Mouse (Mus musculus) small intestine, adult 2 months (tissue): ENCODE measurements around the gene Tmem220. TPM values are rescaled to one million over a fixed set of nuclear protein-coding genes. Genes with fewer than 3 reads are reported as not detected.
A peak's percentile ranks its signal among the peaks of the same experiment; 100 is the strongest.
"Not testable (repeated sequence)": the region's sequence is repeated elsewhere in the genome, so short reads cannot be mapped to it uniquely, and the experiment has no call there.

Source experiments
- H3K27ac ChIP-seq: fragments of 200-500 bp; 2 replicates; pipeline ENCODE4 v1.5.1; 2012; ENCODE audit warnings: low read depth, low read length, control low read depth, inconsistent platforms; ENCODE audit not compliant: insufficient read depth
- H3K27me3 ChIP-seq: fragments of 200-500 bp; 2 replicates; pipeline ENCODE4 v1.6.1; 2012; ENCODE audit warnings: mild to moderate bottlenecking, moderate library complexity, low read length, inconsistent platforms; ENCODE audit not compliant: control insufficient read depth, insufficient read depth
- H3K36me3 ChIP-seq: fragments of 200-500 bp; 2 replicates; pipeline ENCODE4 v1.6.1; 2012; ENCODE audit warnings: mild to moderate bottlenecking, low read length, control low read depth, inconsistent platforms; ENCODE audit not compliant: control insufficient read depth, insufficient read depth
- H3K4me1 ChIP-seq: fragments of 200-500 bp; 2 replicates; pipeline ENCODE4 v1.6.1; 2012; ENCODE audit warnings: low read length, inconsistent platforms, mixed read lengths; ENCODE audit not compliant: control insufficient read depth, insufficient read depth, insufficient read length
- H3K4me3 ChIP-seq: fragments of 200-500 bp; 2 replicates; pipeline ENCODE4 v1.5.1; 2012; ENCODE audit warnings: low read depth, mild to moderate bottlenecking, control low read depth, inconsistent platforms, low read length, moderate library complexity
- CTCF ChIP-seq: fragments of 200-500 bp; IDR thresholded peaks from 2 replicates; pipeline ENCODE4 v1.5.1; 2012; ENCODE audit warnings: low read depth, mild to moderate bottlenecking, control low read depth, inconsistent platforms, low read length, moderate library complexity, mixed read lengths; ENCODE audit not compliant: insufficient replicate concordance, insufficient read length; ENCODE audit errors: extremely low read depth
- POLR2A ChIP-seq: fragments of 200-500 bp; IDR thresholded peaks from 2 replicates; pipeline ENCODE4 v1.6.1; 2012; ENCODE audit warnings: low read depth, mild to moderate bottlenecking, control low read depth, inconsistent platforms, low read length, moderate library complexity
- WGBS: fragments of 180-500 bp; shearing (Covaris S2); methylation state at CpG from one replicate; pipeline ENCODE4 v1.1.7; 2018; 5-methylcytosine and 5-hydroxymethylcytosine counted together
- polyA plus RNA-seq: library from polyadenylated mRNA; depleted of rRNA; stranded (reverse); fragments of >200 nt; gene quantifications from 2 replicates; pipeline ENCODE4 v1.2.3, GENCODE M21; 2012

Tmem220 gene
- polyA plus RNA-seq, 1 experiment = 3.6 TPM

DNA sequence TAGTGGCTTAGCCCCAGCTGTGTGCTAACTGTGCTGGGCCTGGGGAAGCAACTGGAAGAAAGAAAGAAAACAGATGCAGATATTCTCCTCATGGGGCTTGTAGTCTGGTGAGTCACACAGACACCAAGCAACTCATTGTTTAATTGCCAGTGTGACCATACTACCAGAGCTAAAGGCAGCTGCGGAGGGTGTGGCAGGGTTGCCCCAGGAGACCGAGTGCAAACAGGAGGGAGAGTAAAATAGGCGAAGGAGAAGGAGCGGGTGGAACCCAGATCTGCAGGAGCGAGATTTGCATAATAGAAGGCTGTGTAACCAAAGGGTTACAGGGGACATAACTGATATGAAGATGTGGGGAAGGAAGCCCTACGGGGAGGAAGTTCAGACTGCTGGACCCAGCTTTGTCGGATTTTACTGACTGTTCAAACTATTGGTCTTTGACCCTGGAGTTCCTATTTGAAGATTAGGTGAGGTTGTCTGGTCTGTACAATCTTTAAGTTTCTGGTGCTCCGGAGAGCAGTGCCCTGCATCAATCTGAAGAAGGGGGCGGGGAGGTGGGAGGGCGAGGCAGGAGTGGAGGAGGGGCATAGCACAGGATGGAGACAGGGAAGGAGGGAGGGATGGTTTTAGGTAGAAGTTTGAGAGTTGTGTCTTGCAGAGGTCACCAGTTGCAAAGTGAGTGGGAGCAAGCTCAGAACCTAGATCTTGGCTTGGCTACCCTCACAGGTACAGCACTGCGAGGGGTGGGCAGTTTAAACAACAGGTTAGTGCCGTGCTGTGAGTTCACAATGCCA, 7.0 kb upstream of the Tmem220 start:
- no peaks in the 10 kb centered on the region for H3K36me3 ChIP-seq
- peak overlapping the region; percentile 67 for H3K27ac ChIP-seq
- WGBS = 4% methylated on average over 12 of the region's 12 CpGs
- no peak for TF ChIP-seq POLR2A
- TF ChIP-seq CTCF = no peak
- H3K4me1 ChIP-seq = peaks cover 16% of the 10 kb centered on the region; the same call in 1 of the 2 replicates
- H3K4me3 ChIP-seq = 0 out of 2 replicates have a peak overlapping the region, but pooled peaks have one; percentile 8
- H3K27me3 ChIP-seq = no peaks in the 10 kb centered on the region

DNA sequence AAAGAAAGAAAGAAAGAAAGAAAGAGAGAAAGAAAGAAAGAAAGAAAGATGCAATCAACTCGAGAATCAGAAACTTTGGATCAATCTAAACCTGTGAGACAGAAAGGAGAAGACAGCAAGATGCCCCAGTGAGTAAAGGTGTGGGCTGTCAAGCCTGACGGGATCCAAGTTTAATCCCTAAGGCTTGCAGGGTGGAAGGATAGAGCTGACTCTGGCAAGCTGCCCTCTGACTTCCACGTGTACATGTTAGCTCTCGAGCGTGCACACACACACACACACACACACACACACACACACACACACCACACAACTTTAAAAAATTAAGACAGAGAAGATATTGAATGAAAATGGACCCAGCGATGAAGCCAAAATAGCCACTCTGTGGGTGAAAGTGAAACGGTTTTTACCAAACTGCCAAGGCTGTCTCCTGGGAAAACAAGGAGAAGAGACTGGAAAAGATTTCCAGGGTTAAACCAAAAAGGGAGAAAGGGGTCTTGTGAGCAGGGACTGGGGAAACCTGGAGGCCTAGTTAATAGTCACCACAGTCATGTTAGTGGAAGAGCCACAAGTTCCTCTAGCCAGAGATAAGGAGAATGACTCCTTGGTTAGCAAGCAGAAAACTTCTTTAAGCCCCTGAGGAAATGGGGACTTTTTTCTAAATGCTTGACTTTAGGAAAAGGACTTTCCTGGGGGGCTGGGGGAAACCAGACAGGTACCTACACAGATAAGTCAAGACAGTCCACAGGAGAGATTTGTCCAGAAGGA, 5.1 kb upstream of the Tmem220 start:
- Histone ChIP-seq H3K27ac (peak overlapping the region; percentile 74), H3K4me3 (no peak overlapping the region), H3K4me1 (peaks cover 16% of the 10 kb centered on the region; the same call in 1 of the 2 replicates), H3K27me3 (no peaks in the 10 kb centered on the region), H3K36me3 (no peaks in the 10 kb centered on the region)
- TF ChIP-seq CTCF (no peak), POLR2A (no peak)
- 31% methylated on average over 7 of the region's 7 CpGs for WGBS

DNA sequence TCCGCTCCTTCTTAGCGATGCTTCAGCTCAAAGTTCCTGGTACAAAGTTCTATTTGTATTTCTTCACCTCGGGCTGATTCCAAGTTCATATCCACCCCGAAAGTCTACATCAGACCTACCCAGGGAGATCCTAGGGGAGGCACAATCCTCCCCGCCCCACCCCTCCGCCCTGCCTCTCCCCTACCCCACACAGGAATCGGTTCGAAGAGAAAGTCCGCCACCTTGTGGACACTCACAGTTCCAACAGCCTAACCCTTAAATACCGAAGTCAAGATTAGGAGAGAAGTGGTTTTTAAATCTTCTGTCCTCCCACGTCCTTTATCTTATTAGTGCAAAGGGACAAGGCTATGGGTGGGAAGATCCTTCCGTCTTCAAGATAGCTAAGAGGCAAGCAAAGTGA, 4.0 kb upstream of the Tmem220 start:
- Histone ChIP-seq H3K36me3 (no peaks in the 10 kb centered on the region), H3K27ac (no peak overlapping the region; the same call in 1 of the 2 replicates), H3K4me1 (peaks cover 16% of the 10 kb centered on the region; the same call in 1 of the 2 replicates), H3K4me3 (no peak overlapping the region), H3K27me3 (no peaks in the 10 kb centered on the region)
- no peak for TF ChIP-seq POLR2A
- TF ChIP-seq CTCF = peak; percentile 89; the same call in 1 of the 2 replicates
- 1% methylated on average over 12 of the region's 12 CpGs for WGBS

GRCm38 (mm10) chr11:67022354-67023115, 2.4 kb upstream of the Tmem220 start:
- Histone ChIP-seq H3K27ac (no peak overlapping the region), H3K4me1 (peaks cover 16% of the 10 kb centered on the region; the same call in 1 of the 2 replicates), H3K36me3 (no peaks in the 10 kb centered on the region), H3K4me3 (no peak overlapping the region), H3K27me3 (no peaks in the 10 kb centered on the region)
- TF ChIP-seq CTCF (peak; percentile 46; the same call in 1 of the 2 replicates), POLR2A (no peak)
- WGBS = 76% methylated on average over 13 of the region's 13 CpGs

DNA sequence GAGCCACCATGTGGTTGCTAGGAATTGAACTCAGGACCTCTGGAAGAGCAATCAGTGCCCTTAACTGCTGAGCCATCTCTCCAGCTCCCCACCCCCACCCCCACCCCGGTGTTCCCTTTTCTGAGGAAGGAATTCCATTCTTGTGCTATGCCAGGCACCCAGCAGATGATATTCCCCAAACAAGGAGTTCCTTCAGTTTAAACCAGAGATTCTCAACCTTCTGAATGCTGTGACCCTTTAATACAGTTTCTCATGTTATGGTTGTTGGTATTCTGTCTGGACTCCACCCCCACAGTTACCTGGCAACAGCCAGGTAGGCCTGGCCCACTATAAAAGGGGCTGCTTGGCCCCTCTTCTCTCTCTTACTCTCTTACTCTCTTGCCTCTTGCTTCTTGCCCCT, 1.8 kb upstream of the Tmem220 start:
- not testable (repeated sequence) for H3K27me3 ChIP-seq, H3K27ac ChIP-seq, H3K36me3 ChIP-seq, H3K4me3 ChIP-seq
- 38% methylated on average over 1 of the region's 1 CpGs for WGBS
- peaks cover 15% of the 10 kb centered on the region; the same call in 1 of the 2 replicates for H3K4me1 ChIP-seq

- Histone ChIP-seq H3K27ac (no peak overlapping the region), H3K4me3 (no peak overlapping the region), H3K27me3 (no peaks in the 10 kb centered on the region), H3K36me3 (no peaks in the 10 kb centered on the region), H3K4me1 (peaks cover 10% of the 10 kb centered on the region; the same call in 1 of the 2 replicates)
- 70% methylated on average over 6 of the region's 6 CpGs for WGBS
- TF ChIP-seq CTCF (no peak), POLR2A (no peak)
Measured at GRCm38 (mm10) chr11:67023802-67024340, 1.1 kb upstream of the Tmem220 start.
